Mouse (Mus musculus) embryonic fibroblast, embryonic 13.5 days (primary cell): ENCODE data around the gene Milr1. TPM values are rescaled to one million over a fixed set of nuclear protein-coding genes. Genes with fewer than 3 reads are reported as not detected.

Experiments
- H3K27ac ChIP-seq: 2 replicates; pipeline ENCODE4 v1.5.1; 2012; ENCODE audit warnings: low read length, control low read depth, inconsistent platforms; ENCODE audit not compliant: insufficient read depth
- H3K4me1 ChIP-seq: 2 replicates; pipeline ENCODE4 v1.6.1; 2011; ENCODE audit warnings: low read length; ENCODE audit not compliant: control insufficient read depth, insufficient read depth
- H3K4me3 ChIP-seq: 2 replicates; pipeline ENCODE4 v1.5.1; 2011; ENCODE audit warnings: mild to moderate bottlenecking, control low read depth, low read length; ENCODE audit not compliant: insufficient read depth
- CTCF ChIP-seq: IDR thresholded peaks from 2 replicates; pipeline ENCODE4 v1.5.1; 2011; ENCODE audit warnings: mild to moderate bottlenecking, control low read depth, low read length, moderate library complexity, borderline replicate concordance; ENCODE audit not compliant: insufficient read depth
- POLR2A ChIP-seq: IDR thresholded peaks from 2 replicates; pipeline ENCODE4 v1.6.1; 2011; ENCODE audit warnings: low read depth, mild to moderate bottlenecking, control low read depth, low read length, moderate library complexity
- polyA plus RNA-seq: library from polyadenylated mRNA; stranded (reverse); fragments of >200 nt; gene quantifications from 2 replicates; pipeline ENCODE4 v1.2.4, GENCODE M21; 2011; ENCODE audit warnings: low read depth; ENCODE audit not compliant: missing spikeins, insufficient read length

Milr1 gene
- polyA plus RNA-seq, 1 experiment, result 1.4 TPM

DNA sequence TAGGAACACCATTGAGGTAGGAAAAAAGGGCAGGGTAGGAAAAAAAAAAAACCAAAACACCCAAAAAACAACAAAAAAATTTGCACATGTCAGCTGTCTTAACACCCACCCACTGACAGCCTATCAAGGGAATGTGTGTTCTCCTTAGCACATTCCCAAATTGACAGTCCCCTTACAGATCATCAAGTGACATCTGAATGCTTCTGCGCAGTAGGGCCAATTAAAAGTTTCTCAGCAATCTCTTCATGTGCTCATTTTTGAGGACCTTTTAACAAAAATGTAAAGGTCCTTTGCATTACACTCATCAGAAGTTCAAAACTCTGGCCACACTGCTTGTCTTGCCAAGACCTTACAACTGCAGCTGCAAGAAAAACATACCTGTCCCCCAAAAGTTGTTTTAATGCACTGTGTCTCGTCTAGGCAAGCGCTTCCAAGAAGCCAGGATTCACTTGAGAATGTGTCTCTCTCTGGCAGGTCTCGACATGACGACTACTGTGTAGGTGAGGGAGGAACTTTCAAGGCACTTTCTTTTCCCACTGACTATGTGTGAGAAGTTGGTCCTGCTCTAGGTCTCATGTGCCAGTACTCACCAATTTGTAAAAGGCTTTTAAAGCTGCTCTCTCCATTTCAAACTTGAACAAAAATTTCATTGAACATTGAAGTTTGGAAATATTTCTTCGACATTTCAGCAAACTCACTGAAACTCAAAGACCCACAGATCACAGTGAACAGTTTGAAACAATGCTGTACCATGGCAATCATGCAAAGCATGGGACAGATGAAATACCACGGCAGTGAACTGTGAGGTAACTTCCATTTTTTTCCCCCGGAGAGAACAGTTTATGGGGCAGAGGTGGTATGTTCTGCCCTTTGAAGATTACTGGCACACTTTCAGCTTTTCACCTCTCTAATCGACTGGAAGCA, 32.1 kb downstream of the Milr1 start:
- Histone ChIP-seq H3K27ac (peak overlapping the region; percentile 9; the same call in 1 of the 2 replicates), H3K4me3 (no peak overlapping the region), H3K4me1 (0 out of 2 replicates have a peak, but pooled peaks cover 2% of the 10 kb centered on the region)
- TF ChIP-seq POLR2A (no peak), CTCF (no peak)

GRCm38 (mm10) chr11:106784476-106784875, 33.5 kb downstream of the Milr1 start:
- Histone ChIP-seq H3K4me1 (0 out of 2 replicates have a peak, but pooled peaks cover 2% of the 10 kb centered on the region), H3K4me3 (no peak overlapping the region), H3K27ac (no peak overlapping the region)
- TF ChIP-seq POLR2A (no peak), CTCF (no peak)

GRCm38 (mm10) chr11:106785043-106785442, 34.0 kb downstream of the Milr1 start:
- no peak overlapping the region for H3K4me3 ChIP-seq
- H3K27ac ChIP-seq, result no peak overlapping the region
- TF ChIP-seq POLR2A, result no peak
- no peak for TF ChIP-seq CTCF
- H3K4me1 ChIP-seq, result 0 out of 2 replicates have a peak, but pooled peaks cover 2% of the 10 kb centered on the region

DNA sequence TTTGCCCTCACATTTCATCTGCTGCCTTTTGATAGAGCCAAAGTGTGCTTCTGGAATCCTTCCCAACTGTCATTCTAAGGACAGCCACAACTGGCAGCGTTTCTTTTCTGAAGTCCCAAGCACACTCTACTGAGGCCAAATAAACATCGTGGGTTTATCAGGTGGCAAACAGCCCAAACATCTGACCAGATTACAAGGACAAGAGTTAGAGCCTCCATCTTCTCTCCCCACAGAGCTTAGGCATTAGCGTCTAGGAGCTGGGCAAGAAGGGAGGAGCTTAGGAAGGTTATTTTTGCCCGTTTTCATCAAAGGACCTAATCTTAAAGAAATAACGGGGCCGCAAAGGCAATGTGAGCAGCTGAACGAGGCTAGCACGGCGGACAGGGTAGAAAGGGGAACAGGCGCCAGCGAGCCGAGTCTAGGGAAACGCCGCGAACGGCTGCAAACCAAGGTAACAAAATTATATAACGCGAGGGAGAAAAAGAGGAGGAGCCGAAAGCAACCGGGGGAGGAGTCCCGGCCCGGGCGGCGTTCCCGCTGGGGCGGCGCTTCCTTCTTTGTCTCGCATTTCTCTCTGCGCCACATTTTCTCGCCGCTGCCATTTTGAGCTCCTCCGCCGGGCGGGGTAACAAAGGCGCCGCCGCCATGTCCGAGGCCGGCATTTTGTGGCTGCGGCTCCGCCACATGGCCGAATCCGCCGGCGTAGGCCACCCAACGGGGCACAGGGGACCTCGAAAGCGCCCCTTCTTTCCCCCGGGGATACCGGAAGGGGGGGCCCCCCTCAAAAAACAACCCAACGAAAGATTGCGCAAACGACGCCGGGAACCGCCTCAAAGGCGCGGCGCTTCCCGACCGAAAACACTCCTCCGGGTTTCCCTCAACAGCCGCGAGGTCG, 36.4 kb downstream of the Milr1 start:
- TF ChIP-seq CTCF, result no peak
- TF ChIP-seq POLR2A, result peak; percentile 59
- Histone ChIP-seq H3K27ac (peak overlapping the region; percentile 79), H3K4me1 (0 out of 2 replicates have a peak, but pooled peaks cover 2% of the 10 kb centered on the region), H3K4me3 (peak overlapping the region; percentile 86)

GRCm38 (mm10) chr11:106788026-106788774, 37.2 kb downstream of the Milr1 start:
- Histone ChIP-seq H3K27ac (peak overlapping the region; percentile 83), H3K4me3 (peak overlapping the region; percentile 86), H3K4me1 (no peaks in the 10 kb centered on the region)
- TF ChIP-seq POLR2A (peak; percentile 98), CTCF (no peak)

- no peaks in the 10 kb centered on the region for H3K4me1 ChIP-seq
- H3K4me3 ChIP-seq, result peak within 1 kb of the TSS; percentile 86
- peak within 1 kb of the TSS; percentile 83 for H3K27ac ChIP-seq
- TF ChIP-seq POLR2A (peak; percentile 90), CTCF (no peak)
Measured at GRCm38 (mm10) chr11:106788775-106789459, 37.9 kb downstream of the Milr1 start, which contains the start of the genes Ddx5 and Cep95. Gene Ddx5, minus strand, starts transcription at chr11:106789185. Gene Cep95, plus strand, starts transcription at chr11:106789252.

- H3K4me3 ChIP-seq, result peak overlapping the region; percentile 64
- peak overlapping the region; percentile 76 for H3K27ac ChIP-seq
- no peak for TF ChIP-seq CTCF
- TF ChIP-seq POLR2A, result no peak
- no peaks in the 10 kb centered on the region; the same call in 1 of the 2 replicates for H3K4me1 ChIP-seq
Measured at GRCm38 (mm10) chr11:106789649-106790048, 38.6 kb downstream of the Milr1 start.

DNA sequence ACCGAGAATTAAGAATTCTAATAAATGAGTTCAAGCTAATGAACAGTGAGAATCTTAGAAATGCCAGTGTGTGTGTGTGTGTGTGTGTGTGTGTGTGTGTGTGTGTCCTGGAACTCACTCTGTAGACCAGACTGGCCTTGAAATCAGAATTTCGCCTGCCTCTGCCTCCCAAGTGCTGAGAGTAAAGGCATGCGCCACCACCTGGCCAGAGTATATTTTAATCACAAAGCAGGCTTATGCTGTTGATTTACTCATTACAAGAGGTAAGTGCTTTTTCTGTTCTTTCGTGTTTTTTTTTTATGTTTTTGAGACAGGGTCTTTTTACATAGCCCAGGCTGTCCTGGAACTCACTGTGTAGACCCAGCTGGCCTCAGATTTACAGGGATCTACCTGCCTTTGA, 42.8 kb downstream of the Milr1 start:
- Histone ChIP-seq H3K4me1 (no peaks in the 10 kb centered on the region; the same call in none of the 2 replicates), H3K4me3 (no peak overlapping the region), H3K27ac (no peak overlapping the region)
- TF ChIP-seq CTCF (no peak), POLR2A (no peak)
